Mouse (Mus musculus) T-cell, adult 2 months (primary cell): ENCODE data around the gene Slc7a11.
A peak's percentile ranks its signal among the peaks of the same experiment; 100 is the strongest.
"Not testable (repeated sequence)": the region's sequence is repeated elsewhere in the genome, so short reads cannot be mapped to it uniquely, and the experiment has no call there.

Experiments
- DNase-seq: peaks from one replicate; pipeline ENCODE4 v3.0.0; 2022; ENCODE audit warnings: low spot score

The Slc7a11 gene

DNA sequence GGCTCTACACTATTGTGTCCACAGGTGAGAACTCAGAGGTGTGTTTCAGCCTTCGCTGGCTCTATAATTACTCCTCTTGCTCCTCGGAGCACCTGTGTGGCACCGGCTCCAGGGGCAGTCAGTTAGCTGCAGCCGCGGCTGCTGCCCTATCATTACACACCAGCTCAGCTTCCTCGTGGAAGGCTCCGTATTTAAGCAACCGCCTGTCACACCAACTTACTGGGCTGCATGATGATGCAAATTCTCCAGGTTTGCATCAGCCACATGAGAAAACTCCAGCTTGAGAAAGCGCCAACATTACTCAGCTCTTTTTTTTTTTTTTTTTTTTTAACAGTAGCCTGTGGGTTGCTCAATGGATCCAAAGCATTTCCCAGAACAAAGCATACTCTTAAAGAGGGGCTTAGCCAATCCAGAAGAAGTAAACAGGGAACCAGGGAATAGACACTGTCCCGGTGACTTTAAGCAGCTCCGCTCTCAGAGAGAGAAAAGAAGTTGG, at the start of gene Slc7a11:
Gene Slc7a11 (minus strand): TSS at position 194 of the 496 bp plus-strand sequence.
- DNase-seq = peak; percentile 1

DNA sequence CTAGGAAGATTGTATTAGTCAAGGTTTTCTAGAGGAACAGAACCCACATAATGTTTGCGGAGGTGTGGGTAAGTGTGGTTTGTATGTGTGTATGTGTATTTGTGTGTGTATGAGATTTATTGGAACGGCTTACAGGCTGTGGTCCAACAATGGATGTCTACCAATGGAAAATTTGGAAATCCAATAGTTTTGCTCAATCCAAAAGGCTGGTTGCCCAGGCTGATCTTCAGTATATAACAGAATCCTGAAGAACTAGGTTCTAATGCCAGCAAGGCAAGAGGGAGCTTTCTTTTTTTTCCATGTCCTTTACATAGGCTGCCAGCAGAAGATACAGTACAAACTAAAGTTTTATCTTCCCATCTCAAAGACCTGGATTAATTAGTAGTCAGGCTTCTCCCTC, 48.3 kb upstream of the Slc7a11 start:
- no peak for DNase-seq

DNA sequence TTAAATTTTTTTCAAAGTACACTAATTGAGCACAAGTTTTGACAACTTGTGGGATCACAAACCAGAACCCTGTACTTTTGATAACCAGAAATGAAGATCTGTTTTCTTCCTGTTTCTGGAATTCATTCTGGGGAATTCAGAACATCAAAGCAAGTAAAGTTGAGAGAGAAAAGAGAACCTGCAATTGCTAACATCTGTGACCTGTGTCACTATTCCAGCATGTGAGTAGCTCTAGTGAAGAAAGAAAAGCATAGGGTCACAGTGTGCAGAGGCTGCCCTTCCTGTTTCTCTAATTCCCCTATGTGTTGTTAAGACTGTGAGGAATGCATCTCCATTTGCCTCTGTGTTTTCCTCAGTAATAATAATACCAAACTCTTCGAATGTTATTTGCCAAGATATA, 40.7 kb upstream of the Slc7a11 start:
- DNase-seq = no peak

DNA sequence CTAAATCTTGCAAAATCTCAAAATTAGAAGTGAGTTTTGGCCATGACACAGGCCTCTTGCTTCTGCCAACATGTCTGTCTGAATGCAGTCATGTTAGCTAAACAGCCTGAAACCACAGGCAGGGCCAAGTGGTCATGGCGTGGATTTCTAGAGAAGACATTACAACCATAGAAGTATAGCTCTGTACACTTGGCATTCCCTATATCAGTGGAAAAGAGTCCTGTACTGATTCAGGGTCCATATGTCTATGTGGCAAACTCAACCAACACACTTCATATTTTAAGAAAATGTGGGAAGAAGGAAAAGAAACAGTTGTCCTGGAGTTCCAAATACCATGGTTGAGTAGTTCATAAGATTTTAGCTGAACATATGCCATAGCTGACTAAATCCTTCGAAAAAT, 18.8 kb upstream of the Slc7a11 start:
- DNase-seq = no peak

DNA sequence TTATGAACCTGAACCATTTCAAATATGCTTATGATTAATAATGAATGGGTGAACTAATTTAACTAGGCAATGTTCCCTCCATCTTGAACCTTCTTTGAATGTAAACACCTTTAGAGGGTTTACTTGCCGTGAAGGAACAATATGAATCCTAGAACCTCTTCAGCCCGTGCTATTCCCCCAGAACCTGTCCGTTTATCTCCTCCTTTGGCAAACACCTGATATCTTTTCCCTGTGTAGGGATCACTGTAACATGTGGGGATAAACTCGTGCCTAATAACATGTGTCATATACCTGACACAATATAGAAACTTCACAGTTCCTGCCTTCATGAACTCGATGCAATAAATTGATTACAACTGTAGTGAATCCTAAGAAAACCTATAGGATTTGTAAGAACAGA, 13.7 kb upstream of the Slc7a11 start:
- no peak for DNase-seq

DNA sequence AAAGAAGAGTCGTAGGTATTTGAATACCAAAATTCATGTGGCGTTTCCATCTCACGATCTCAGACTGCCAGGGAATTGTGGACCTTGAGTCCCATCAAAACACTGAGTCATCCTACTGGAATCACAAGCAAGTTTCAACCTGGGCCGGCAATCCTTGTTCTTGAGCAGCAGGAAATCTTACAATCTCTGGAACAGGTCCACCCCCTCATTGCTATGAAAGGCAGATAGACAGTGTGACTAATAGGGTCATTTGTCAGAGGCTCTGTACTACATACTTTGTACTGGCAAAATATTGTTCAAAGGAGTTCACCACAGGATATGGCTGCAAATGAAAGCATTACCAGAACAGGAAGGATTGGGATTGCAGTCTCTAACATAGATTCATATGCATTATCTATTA, 13.2 kb upstream of the Slc7a11 start:
- DNase-seq = no peak

DNA sequence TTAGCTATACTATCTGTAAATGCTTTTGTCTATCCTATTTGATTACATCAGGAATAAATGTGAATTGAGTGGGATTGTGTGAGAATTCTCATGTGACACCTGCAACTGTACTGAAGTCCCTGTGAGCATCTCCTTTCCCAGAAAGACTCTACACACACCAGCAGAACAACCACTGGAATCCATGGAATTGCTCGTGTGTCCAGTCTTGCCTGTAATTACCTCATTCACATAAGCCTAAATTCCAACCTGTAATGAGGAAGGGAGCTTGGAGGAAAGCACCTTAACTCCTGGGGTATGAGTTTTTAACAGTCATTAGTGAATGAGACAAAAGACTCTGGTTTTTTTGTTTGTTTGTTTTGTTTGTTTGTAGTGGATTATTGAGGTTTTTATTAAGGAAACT, 12.6 kb upstream of the Slc7a11 start:
- no peak for DNase-seq

DNA sequence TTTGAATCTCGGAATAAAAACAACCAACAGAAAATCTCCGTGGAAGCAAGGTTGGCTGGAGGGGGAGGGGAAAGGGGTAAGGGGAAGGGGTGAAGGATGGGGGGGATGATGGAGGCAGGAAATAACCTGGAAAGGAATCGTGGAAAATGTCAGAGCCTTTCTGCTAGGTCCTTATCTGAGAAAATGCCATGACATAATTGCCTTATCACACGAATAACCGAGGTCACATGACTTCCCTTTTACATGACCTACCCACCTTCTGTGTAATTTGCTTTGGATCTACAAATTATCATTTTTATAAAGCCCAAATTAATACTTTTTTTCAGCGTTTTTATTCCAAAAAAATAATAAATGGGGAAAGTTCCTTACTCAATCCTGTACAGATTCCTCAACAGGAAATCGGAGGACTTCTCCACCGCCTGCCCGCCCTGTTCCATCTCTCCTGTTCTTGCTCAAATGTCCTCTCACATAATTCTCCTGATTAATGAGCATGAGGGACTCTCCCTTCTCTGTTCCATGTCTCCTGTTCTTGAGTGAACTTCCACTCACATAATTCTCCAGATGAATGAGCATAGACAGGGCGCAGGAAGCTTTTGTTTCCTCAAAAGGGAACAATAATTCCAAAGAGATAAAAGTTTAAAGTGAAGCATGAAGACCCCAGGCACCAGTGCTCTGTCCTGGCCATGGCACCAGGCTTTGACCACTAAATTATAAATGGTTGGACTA, 1.8 kb upstream of the Slc7a11 start:
- no peak for DNase-seq

DNA sequence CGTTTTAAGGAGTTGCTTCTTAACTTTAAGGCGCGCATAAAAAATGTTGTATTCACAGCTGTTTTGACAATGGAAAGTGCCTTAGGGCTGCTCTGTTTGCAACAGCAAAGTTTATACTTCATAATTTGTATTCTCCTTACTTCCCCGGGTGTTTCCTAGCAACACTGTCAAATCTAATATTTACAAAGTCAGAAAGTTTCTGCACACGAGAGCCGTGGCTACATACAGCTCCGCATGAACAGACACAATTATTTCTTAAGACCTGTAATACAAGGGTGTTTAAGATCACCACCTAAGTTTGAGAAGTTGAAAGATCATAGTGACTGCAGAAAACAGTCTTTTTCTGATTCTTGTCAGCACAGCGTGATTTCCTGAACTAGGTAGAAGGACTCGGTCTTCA, 528 bp upstream of the Slc7a11 start:
- no peak for DNase-seq

DNA sequence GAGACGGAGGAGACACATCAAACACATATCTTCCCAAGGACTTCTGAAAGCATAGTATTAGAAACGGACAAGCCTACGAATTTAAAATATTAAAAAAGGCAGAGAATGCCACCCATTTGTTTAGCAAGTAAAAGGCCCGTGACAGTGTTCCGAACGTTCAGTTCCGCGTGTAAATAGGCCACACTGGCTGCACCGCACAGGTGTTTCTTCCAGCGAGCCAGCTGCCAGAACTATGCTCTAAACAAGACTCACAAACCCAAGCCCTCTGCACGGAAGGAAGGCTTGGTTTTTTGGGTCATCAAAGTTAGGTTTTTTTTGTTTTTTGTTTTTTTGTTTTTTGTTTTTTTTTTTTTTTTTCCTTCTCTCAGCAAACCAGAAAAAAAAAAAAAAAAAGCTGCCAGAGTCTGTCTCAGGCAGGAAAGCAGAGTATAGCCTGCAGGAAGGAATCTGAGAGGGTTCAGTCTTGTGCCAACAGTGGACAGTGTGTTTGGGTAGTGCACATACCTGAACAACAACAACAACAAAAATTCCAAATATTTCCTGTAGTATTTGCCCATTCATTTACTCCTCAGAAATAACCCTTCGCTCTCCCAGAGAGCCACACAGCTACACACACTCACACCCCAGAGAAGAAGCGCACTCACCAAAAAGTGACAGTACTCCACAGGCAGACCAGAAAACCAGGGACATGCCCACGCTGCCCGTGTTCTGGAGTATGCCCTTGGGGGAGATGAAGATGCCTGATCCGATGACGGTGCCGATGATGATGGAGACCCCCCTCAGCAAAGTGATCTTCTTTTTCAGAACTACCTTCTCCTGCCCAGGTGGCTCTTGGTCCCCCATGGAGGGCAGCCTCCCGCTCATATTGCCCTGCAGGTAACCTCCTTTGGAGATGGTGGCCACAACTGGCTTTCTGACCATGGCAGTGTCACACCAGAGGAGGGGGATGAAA, 797 bp downstream of the Slc7a11 start:
- DNase-seq = peak; percentile 4

DNA sequence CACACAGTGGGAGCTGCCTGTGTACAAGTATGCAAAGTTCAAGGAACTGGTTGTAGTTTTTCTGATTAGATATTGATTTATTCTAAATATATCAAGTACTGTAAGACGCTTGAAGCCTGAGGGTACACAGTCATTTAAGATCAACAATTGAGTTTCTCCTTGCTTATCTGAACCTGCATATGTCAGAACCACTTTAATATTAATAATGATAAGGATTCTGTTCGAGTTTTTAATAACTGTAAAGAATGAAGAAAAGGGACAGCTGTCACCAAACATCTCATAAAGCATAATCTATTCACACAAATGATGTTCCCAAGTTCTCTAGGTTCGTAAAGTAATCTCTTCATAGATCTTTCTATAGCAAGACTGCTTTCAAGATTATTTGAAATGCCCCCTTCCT, 2.1 kb downstream of the Slc7a11 start:
- no peak for DNase-seq

DNA sequence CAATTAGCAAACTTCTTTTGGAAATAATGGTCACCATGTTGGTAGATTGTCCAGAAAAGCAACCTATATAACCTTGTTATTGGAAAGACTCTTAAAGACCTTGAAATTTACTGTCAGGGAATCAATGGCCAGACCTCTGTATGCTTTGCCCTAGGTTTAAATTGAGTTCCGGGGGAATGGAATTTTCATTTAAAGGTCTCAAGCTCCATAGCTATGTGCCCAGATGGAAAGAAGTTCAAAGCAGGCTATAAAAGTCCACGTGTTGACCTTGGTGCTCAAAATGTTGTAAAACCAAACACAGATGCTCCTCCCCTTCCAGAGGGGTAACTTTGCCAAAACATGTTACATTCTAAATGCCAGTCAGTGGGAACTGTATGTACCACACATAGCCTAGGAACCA, 3.0 kb downstream of the Slc7a11 start:
- no peak for DNase-seq

DNA sequence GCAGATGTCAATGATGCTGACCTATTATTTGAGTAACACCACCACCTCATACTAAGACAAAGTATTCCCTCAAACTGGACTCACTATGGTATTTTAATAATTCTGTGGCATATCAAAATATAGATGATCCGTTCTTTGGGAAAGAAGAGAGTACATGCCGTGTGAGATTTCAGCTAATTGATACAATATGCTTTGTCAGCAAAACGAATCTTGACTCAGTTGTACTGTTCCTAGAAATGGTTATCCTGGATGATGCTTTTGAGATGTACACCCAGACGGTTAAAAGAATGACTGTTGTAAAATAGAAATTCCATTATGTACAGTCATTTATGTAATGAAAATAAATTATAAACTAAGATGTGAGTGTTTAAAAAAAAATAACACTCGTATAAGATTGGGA, 4.0 kb downstream of the Slc7a11 start:
- DNase-seq = no peak

DNA sequence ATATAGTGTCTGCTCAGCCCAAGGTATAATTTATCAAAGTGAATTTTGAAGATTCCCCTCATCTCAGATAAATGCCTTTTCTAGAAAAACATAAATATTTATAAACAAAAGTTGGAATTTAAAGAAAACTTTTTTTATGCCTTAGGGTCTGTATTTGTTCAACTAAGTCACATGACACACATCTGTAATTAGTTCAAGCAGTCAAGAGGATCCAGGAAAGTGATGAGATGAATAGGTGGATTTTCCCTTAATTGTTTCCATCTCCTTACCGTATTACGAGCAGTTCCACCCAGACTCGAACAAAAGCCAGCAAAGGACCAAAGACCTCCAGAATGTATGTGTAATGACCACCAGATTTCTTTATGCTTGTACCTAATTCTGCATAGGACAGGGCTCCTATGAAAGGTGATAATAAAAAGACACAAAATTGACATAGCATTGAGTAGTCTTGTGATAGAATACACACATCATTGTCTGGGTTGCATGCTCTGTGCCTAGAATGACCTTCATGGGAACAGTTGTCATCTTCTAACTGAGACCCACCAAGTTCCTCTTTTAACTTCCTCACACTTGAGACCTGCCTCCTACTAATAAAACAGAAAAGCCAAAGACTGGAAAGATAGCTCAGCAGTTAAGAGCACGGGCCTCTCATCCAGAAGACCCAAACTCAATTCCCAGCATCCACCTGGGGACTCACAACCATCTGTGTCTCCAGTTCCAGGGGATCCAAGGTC, 4.7 kb downstream of the Slc7a11 start:
- DNase-seq = no peak

DNA sequence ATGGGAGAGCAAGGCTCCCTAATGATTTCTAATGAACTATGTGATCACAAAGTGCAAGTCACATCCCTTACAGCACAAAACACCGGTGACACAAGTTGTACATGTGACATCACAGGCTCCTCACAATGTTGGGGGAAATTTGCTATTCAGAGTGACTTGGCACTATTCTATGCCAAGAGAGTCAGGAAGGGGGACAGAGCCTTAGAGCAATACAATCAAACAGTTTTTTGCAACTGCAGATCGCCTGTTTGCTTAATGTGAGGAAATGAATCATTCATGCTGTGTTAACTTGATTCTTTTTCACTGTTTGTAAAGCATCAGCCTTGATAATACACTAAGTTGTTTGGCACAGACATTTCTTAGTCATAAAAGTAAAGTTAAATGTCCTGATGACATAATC, 5.3 kb downstream of the Slc7a11 start:
- DNase-seq = not testable (repeated sequence)

DNA sequence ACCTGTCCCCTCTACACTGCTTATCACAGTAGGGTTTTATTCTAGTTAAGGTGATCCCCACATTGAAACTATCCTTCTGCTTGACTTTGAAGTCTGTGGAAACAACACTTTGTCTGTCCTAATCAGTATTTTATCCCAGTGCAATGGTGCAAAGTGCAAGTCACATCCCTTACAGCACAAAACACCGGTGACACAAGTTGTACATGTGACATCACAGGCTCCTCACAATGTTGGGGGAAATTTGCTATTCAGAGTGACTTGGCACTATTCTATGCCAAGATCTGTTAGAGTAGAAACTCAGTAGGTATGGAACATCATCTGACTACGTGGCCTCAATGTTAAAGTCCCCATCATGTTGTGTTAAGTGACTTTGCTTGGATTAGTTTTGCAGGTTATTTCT, 7.0 kb downstream of the Slc7a11 start:
- DNase-seq = not testable (repeated sequence)

DNA sequence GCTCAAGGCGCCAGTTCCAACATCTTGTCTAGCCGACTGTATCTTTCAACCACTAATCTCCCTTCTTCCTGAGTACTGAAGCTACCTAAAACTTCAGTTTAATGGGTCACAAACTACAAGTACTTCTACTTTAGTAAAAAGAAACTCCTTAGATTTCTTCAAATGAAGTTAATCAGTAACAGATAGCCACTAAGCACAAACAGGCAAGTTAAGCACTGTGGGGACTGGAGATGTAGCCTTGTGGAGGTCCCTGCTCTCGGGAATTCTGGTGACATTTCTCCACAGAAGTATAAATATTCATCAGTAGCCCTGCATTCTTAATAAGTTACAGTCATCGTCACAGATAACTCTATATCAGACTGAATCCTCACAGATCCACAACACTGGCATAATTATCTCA, 9.6 kb downstream of the Slc7a11 start:
- no peak for DNase-seq

DNA sequence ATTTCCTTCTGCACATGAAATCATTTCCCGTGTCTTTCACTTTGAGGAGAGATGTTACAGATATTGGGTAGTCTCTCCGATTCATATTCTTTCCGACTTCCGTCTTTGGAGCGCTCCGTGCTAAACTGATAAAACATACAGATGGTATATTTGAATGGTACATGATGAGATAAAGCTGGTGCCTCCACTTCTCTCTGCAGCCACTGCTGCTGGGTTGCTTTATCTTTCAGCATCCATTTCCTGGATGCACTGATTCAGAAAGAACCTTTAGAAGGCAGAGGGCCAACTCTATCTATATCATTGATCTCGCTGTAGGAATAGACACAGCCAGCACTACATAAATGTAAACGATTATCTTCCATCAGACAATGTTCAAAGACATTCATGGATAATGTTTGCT, 12.6 kb downstream of the Slc7a11 start:
- DNase-seq = no peak

DNA sequence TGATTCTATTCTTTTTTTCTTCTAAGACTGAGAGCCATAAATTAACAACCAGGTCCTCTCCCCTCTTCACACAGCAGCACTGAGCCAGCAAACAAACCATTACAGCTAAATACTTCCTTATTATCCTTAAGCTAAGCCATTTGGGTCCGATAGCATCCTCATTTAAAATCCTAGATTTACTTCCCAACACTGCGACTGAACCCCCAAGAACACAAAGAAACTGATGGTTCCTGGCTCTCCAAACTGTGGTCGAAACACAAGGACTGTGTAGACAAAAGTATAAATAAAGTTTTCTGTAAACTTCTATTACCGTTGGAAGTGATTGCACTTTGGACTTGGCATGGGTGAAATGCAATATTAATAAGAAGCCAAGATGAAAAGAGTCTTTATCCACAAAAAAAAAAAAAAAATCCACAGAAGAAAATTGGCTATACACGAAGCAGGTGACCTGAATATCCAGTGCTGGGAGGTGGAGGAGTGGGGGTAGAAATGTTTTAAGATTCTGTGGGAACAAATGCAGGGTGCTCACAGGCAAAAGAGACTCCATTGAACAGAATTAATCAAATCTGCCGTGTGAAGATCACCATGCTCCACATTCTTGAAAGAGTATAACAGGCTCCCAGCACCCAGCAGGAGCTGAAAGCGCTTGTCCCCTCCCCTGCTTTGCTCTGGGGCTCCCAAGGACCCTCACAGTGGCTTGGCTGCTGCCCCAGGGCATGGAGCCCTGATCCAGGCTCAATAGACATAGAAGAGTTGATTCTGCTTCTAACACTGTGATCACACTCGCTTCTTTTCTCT, 21.7 kb downstream of the Slc7a11 start:
- no peak for DNase-seq

DNA sequence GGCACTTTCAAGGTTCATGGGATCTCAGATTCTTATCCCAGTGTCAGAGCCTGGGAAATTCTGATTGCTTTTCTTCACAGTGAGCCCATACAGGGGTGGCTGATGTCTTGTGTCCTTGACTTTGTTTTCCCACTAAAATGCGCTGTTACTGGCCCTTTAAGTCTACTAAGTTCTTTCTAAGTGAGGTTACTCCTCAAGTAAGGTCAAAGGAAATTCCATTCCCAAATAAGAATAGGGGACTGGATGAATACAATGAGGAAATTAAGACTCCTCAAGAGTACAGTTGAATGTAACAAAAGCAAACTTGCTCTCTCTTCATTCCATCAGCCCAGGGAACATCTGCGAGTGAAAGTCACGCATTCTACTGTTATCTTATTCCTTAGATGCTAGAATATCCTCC, 24.3 kb downstream of the Slc7a11 start:
- no peak for DNase-seq

DNA sequence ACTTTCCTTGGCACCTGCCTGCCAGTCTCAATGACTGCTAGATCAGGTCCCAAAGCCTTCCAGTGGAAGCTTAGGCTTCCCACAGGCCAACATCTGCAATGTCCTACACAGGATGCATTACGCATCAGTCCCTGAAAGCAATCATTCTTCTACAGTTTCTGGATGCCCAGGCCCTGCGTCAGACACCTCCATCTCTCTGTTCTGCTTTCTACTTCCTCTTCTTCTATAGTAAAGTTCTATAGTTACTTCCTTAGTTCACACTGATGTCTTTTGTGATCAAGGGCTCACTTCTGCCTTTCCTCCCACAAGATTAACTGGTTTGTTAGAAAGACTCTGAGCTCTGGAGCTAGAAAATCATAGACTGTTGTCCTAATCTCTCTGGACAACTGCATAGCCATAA, 36.6 kb downstream of the Slc7a11 start:
- DNase-seq = no peak

DNA sequence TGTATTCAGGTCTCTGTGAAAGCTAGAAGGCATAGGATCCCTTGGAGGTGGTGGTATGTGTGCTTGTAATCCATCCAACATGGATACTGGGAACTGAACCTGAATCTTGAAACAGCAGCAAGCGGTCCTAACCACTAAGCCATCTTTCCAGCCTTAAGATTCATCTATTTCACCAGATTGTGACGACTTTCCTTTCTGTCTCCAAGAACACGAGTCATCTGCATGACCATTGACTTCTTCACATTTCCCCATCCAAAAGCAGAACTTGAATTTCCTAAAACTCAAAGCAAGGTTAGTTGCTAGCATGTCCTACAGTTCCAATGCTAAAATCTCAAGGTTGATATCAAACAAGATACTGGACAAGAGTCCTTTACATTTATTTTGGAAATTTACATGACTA, 37.5 kb downstream of the Slc7a11 start:
- no peak for DNase-seq
